Mouse (Mus musculus) bone marrow, adult 2 months (tissue): Measurements from ENCODE around the gene Rasal2.

ENCODE experiments used
- CTCF ChIP-seq: fragments of 200-500 bp; IDR thresholded peaks from 2 replicates; pipeline ENCODE4 v1.5.1; 2011; ENCODE audit warnings: low read length, control low read depth; ENCODE audit not compliant: control insufficient read depth, insufficient read depth
- POLR2A ChIP-seq: fragments of 200-500 bp; IDR thresholded peaks from 2 replicates; pipeline ENCODE4 v1.6.1; 2011; ENCODE audit warnings: low read depth, mild to moderate bottlenecking, control low read depth, low read length, borderline replicate concordance; ENCODE audit not compliant: control insufficient read depth

- TF ChIP-seq CTCF: no peak
- no peak for TF ChIP-seq POLR2A
Observed at GRCm38 (mm10) chr1:157427604-157428003, 15.2 kb upstream of the Rasal2 start.
